Mouse (Mus musculus) olfactory bulb, adult 2 months (tissue): ENCODE results near the gene Klhl9.

ENCODE experiments used
- CTCF ChIP-seq: fragments of 200-500 bp; IDR thresholded peaks from 2 replicates; pipeline ENCODE4 v1.5.1; 2012; ENCODE audit warnings: low read depth, mild to moderate bottlenecking, low read length, moderate library complexity; ENCODE audit not compliant: insufficient read depth
- POLR2A ChIP-seq: fragments of 200-500 bp; IDR thresholded peaks from 2 replicates; pipeline ENCODE4 v1.6.1; 2012; ENCODE audit warnings: mild to moderate bottlenecking, low read depth, low read length, moderate library complexity; ENCODE audit not compliant: insufficient read depth

GRCm38 (mm10) chr4:88697108-88697507, 25.2 kb downstream of the Klhl9 start:
- no peak for TF ChIP-seq POLR2A
- TF ChIP-seq CTCF, result no peak
